Mouse (Mus musculus) forebrain, embryonic 11.5 days (tissue): ENCODE results near the gene Psmd9. TPM values are rescaled to one million over a fixed set of nuclear protein-coding genes. Genes with fewer than 3 reads are reported as not detected.
"Not testable (repeated sequence)": the region's sequence is repeated elsewhere in the genome, so short reads cannot be mapped to it uniquely, and the experiment has no call there.

Source experiments
- ATAC-seq: fragments of 200-750 bp; cut with Nextera tagmentation; replicated peaks from 2 replicates; pipeline ENCODE4 v1.8.0; 2017; ENCODE audit warnings: moderate TSS enrichment; ENCODE audit not compliant: low FRiP score
- DNase-seq: peaks from one replicate; pipeline ENCODE4 v3.0.0-alpha.2; 2017; ENCODE audit warnings: low spot score
- H3K27ac ChIP-seq: fragments of 300-500 bp; sonication (generic); 2 replicates; pipeline ENCODE4 v1.5.1; 2014; ENCODE audit warnings: low read depth, low read length
- H3K27me3 ChIP-seq: fragments of 300-500 bp; sonication (generic); 2 replicates; pipeline ENCODE4 v1.6.1; 2014; ENCODE audit warnings: mild to moderate bottlenecking, low read length, mixed read lengths; ENCODE audit not compliant: control insufficient read depth, insufficient read depth
- H3K36me3 ChIP-seq: fragments of 300-500 bp; sonication (generic); 2 replicates; pipeline ENCODE4 v1.6.1; 2014; ENCODE audit warnings: mild to moderate bottlenecking, low read length, moderate library complexity, mixed read lengths; ENCODE audit not compliant: control insufficient read depth, insufficient read depth
- H3K4me1 ChIP-seq: fragments of 300-500 bp; sonication (generic); replicated peaks from 2 replicates; pipeline ENCODE4 v1.6.1; 2014; ENCODE audit warnings: low read length, mixed read lengths; ENCODE audit not compliant: control insufficient read depth, insufficient read depth
- H3K4me2 ChIP-seq: fragments of 300-500 bp; sonication (generic); 2 replicates; pipeline ENCODE4 v1.6.1; 2014; ENCODE audit warnings: low read depth, mild to moderate bottlenecking, low read length, moderate library complexity, mixed read lengths; ENCODE audit not compliant: severe bottlenecking
- H3K4me3 ChIP-seq: fragments of 300-500 bp; sonication (generic); 2 replicates; pipeline ENCODE4 v1.5.1; 2014; ENCODE audit warnings: low read depth, low read length
- H3K9ac ChIP-seq: fragments of 300-500 bp; sonication (generic); 2 replicates; pipeline ENCODE4 v1.6.1; 2014; ENCODE audit warnings: low read length
- H3K9me3 ChIP-seq: fragments of 300-500 bp; sonication (generic); 2 replicates; pipeline ENCODE4 v1.6.1; 2016; ENCODE audit warnings: low read length, mixed read lengths; ENCODE audit not compliant: control insufficient read depth
- WGBS: fragments of 180-500 bp; shearing (Covaris S2); extraction: QIAGEN DNeasy Blood & Tissue Kit; methylation state at CpG from one replicate; pipeline ENCODE4 v1.1.7; 2014; 5-methylcytosine and 5-hydroxymethylcytosine counted together
- polyA plus RNA-seq: library from polyadenylated mRNA; unstranded; fragments of >200 nt; fragmentation: Nextera tagmentation; extraction: Ambion mirVana; gene quantifications from 2 replicates; pipeline ENCODE4 v1.2.1, GENCODE M21; 2014

The Psmd9 gene
- polyA plus RNA-seq, 1 experiment from 2014 or later = 68.5 TPM

- H3K27ac ChIP-seq = no peak overlapping the region
- ATAC-seq = no peak
- no peaks in the 10 kb centered on the region for H3K36me3 ChIP-seq
- H3K9ac ChIP-seq = no peak overlapping the region
- H3K4me2 ChIP-seq = no peak overlapping the region
- H3K4me1 ChIP-seq = no peaks in the 10 kb centered on the region
- WGBS = 56% methylated on average over 9 of the region's 9 CpGs
- no peaks in the 10 kb centered on the region for H3K27me3 ChIP-seq
- DNase-seq = no peak
- H3K9me3 ChIP-seq = no peaks in the 10 kb centered on the region
- H3K4me3 ChIP-seq = no peak overlapping the region
These were observed 23.5 kb downstream of the Psmd9 start for GRCm38 (mm10) chr5:123192606-123193150.

GRCm38 (mm10) chr5:123193436-123193835, 24.2 kb downstream of the Psmd9 start:
- no peak for ATAC-seq
- H3K36me3 ChIP-seq = no peaks in the 10 kb centered on the region
- H3K9me3 ChIP-seq = no peaks in the 10 kb centered on the region
- no peaks in the 10 kb centered on the region for H3K27me3 ChIP-seq
- no peak overlapping the region for H3K9ac ChIP-seq
- no peaks in the 10 kb centered on the region for H3K4me1 ChIP-seq
- H3K27ac ChIP-seq = no peak overlapping the region
- WGBS = 82% methylated on average over 5 of the region's 5 CpGs
- H3K4me2 ChIP-seq = no peak overlapping the region
- no peak overlapping the region for H3K4me3 ChIP-seq
- DNase-seq = no peak

- 89% methylated on average over 6 of the region's 6 CpGs for WGBS
- no peak overlapping the region for H3K4me3 ChIP-seq
- no peaks in the 10 kb centered on the region for H3K27me3 ChIP-seq
- no peak overlapping the region for H3K9ac ChIP-seq
- no peak overlapping the region for H3K4me2 ChIP-seq
- no peak for ATAC-seq
- no peaks in the 10 kb centered on the region for H3K9me3 ChIP-seq
- H3K4me1 ChIP-seq = no peaks in the 10 kb centered on the region
- H3K27ac ChIP-seq = no peak overlapping the region
- DNase-seq = no peak
- no peaks in the 10 kb centered on the region for H3K36me3 ChIP-seq
These were observed 25.6 kb downstream of the Psmd9 start for GRCm38 (mm10) chr5:123194856-123195255.

- Histone ChIP-seq H3K9me3 (no peaks in the 10 kb centered on the region), H3K9ac (no peak overlapping the region), H3K4me1 (no peaks in the 10 kb centered on the region), H3K4me2 (no peak overlapping the region), H3K4me3 (no peak overlapping the region), H3K27me3 (no peaks in the 10 kb centered on the region), H3K27ac (no peak overlapping the region), H3K36me3 (no peaks in the 10 kb centered on the region)
- ATAC-seq = no peak
- no peak for DNase-seq
- WGBS = 93% methylated on average over 16 of the region's 16 CpGs
These were observed 26.3 kb downstream of the Psmd9 start for GRCm38 (mm10) chr5:123195500-123196000.

GRCm38 (mm10) chr5:123196746-123197145, 27.5 kb downstream of the Psmd9 start:
- H3K36me3 ChIP-seq = no peaks in the 10 kb centered on the region
- DNase-seq (no peak), ATAC-seq (no peak)
- H3K4me1 ChIP-seq = no peaks in the 10 kb centered on the region
- H3K27ac ChIP-seq = no peak overlapping the region
- no peak overlapping the region for H3K4me2 ChIP-seq
- no peaks in the 10 kb centered on the region for H3K27me3 ChIP-seq
- no peak overlapping the region for H3K4me3 ChIP-seq
- WGBS = 81% methylated on average over 4 of the region's 4 CpGs
- H3K9me3 ChIP-seq = no peaks in the 10 kb centered on the region
- H3K9ac ChIP-seq = no peak overlapping the region

GRCm38 (mm10) chr5:123198523-123198922, 29.3 kb downstream of the Psmd9 start:
- Histone ChIP-seq H3K4me2 (no peak overlapping the region), H3K36me3 (no peaks in the 10 kb centered on the region), H3K9me3 (no peaks in the 10 kb centered on the region), H3K27ac (no peak overlapping the region), H3K4me3 (no peak overlapping the region), H3K4me1 (no peaks in the 10 kb centered on the region), H3K27me3 (no peaks in the 10 kb centered on the region), H3K9ac (no peak overlapping the region)
- DNase-seq (no peak), ATAC-seq (no peak)
- WGBS = 90% methylated on average over 4 of the region's 4 CpGs

GRCm38 (mm10) chr5:123200816-123201522, 31.8 kb downstream of the Psmd9 start:
- 87% methylated on average over 5 of the region's 7 CpGs for WGBS
- H3K4me2 ChIP-seq = not testable (repeated sequence)

GRCm38 (mm10) chr5:123201523-123201892, 32.3 kb downstream of the Psmd9 start:
- WGBS = 85% methylated on average over 7 of the region's 7 CpGs
- Histone ChIP-seq H3K9me3 (no peaks in the 10 kb centered on the region), H3K4me2 (no peak overlapping the region), H3K9ac (no peak overlapping the region), H3K36me3 (no peaks in the 10 kb centered on the region), H3K27me3 (no peaks in the 10 kb centered on the region), H3K27ac (no peak overlapping the region), H3K4me1 (no peaks in the 10 kb centered on the region), H3K4me3 (no peak overlapping the region)
- ATAC-seq (no peak), DNase-seq (no peak)

More at GRCm38 (mm10) chr5:123200816-123201522, 31.8 kb downstream of the Psmd9 start:
- H3K27ac ChIP-seq, H3K4me1 ChIP-seq, H3K36me3 ChIP-seq, H3K27me3 ChIP-seq, H3K9me3 ChIP-seq, H3K9ac ChIP-seq, H3K4me3 ChIP-seq, ATAC-seq, DNase-seq: not testable (repeated sequence)

- no peak overlapping the region for H3K9ac ChIP-seq
- H3K36me3 ChIP-seq = no peaks in the 10 kb centered on the region
- no peak overlapping the region for H3K4me3 ChIP-seq
- H3K27ac ChIP-seq = no peak overlapping the region
- H3K4me2 ChIP-seq = no peak overlapping the region
- ATAC-seq = no peak
- no peak for DNase-seq
- 95% methylated on average over 5 of the region's 5 CpGs for WGBS
- no peaks in the 10 kb centered on the region for H3K9me3 ChIP-seq
- no peaks in the 10 kb centered on the region for H3K4me1 ChIP-seq
- no peaks in the 10 kb centered on the region for H3K27me3 ChIP-seq
These were observed 32.8 kb downstream of the Psmd9 start for GRCm38 (mm10) chr5:123201987-123202386.
